In the genomic region with DNA sequence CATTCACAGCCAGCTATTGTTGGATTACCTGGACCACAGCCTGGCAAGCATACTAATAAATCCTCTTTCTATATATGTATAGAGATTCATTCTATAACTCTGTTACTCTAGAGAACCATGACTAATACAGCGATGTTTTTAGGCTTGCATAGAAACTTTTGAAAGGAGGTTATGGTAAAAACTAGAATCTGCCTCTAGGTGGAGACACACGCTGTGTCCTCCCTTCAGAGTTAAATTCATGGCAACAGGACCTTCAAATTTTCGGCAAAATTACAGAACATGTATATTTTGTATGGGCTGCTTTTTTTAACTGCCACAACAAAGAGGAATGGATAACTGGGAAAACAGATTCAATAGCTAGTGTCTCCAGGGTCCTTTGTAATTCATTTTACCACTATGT, we compare ENCODE assay signal across 24 mouse cellular contexts.
A peak's percentile ranks its signal among the peaks of the same experiment; 100 is the strongest.
DNase-seq lines count a peak whose midpoint lies in the region; ATAC-seq and TF ChIP-seq lines count a peak whose summit lies in the region.
"Had no signal": no experiment of that assay in that cellular context is flagged by ENCODE, and none has a peak within 500 bp of the region (broad histone marks: within the 10 kb centered on the region; RNA-seq: fewer than 3 reads in every experiment).

No protein-coding gene starts in this region.

- H3K9me3 ChIP-seq in kidney, postnatal 0 days (replicated peaks; ENCODE audit: low read length) = no peaks in the 10 kb centered on the region
- no peaks in the 10 kb centered on the region for H3K9me3 ChIP-seq in kidney, embryonic 15.5 days (replicated peaks)
- no peaks in the 10 kb centered on the region for H3K9me3 ChIP-seq in lung, embryonic 14.5 days (ENCODE audit: low read depth, low read length)
- H3K9me3 ChIP-seq in MEL (replicated peaks; ENCODE audit: insufficient read depth, low read length) = no peaks in the 10 kb centered on the region
- H3K9me3 ChIP-seq: embryonic facial prominence, embryonic 12.5 days; forebrain, embryonic 12.5 days; G1E; heart, embryonic 13.5 days; hindbrain, embryonic 12.5 days had no signal

- 80% methylated on average over 3 of the region's 3 CpGs for WGBS in kidney, postnatal 0 days
- 81% methylated on average over 3 of the region's 3 CpGs for whole genome bisulfite sequencing in kidney, embryonic 15.5 days
- WGBS in lung, embryonic 14.5 days = 69% methylated on average over 3 of the region's 3 CpGs
- WGBS in lung, adult 2 months = 74% methylated on average over 3 of the region's 3 CpGs

- H3K27me3 ChIP-seq in kidney, postnatal 0 days (ENCODE audit: insufficient read depth, low read length) = no peaks in the 10 kb centered on the region
- no peaks in the 10 kb centered on the region for H3K27me3 ChIP-seq in kidney, embryonic 15.5 days
- no peaks in the 10 kb centered on the region for H3K27me3 ChIP-seq in lung, embryonic 14.5 days (ENCODE audit: insufficient read depth, low read length)
- H3K27me3 ChIP-seq in MEL (ENCODE audit: control insufficient read depth in 1 of 2, insufficient read depth in 2 of 2, low read length in 2 of 2) = peaks cover 4 to 5% of the 10 kb centered on the region in 2 experiments; a peak in 3 of 4 replicates
- H3K27me3 ChIP-seq: embryonic facial prominence, embryonic 12.5 days; forebrain, embryonic 12.5 days; heart, embryonic 13.5 days; hindbrain, embryonic 12.5 days had no signal

- no peaks in the 10 kb centered on the region for H3K4me1 ChIP-seq in kidney, postnatal 0 days (replicated peaks; ENCODE audit: insufficient read depth, low read length)
- H3K4me1 ChIP-seq in kidney, embryonic 15.5 days = no peaks in the 10 kb centered on the region
- H3K4me1 ChIP-seq in lung, embryonic 14.5 days (ENCODE audit: insufficient read depth) = no peaks in the 10 kb centered on the region
- H3K4me1 ChIP-seq in lung, adult 2 months (ENCODE audit: control insufficient read depth, insufficient read depth, low read length) = no peaks in the 10 kb centered on the region
- no peaks in the 10 kb centered on the region for H3K4me1 ChIP-seq in MEL (ENCODE audit: control insufficient read depth in 1 of 2, insufficient read depth in 2 of 2, low read length in 2 of 2)
- H3K4me1 ChIP-seq: embryonic facial prominence, embryonic 12.5 days; forebrain, embryonic 12.5 days; heart, embryonic 13.5 days; hindbrain, embryonic 12.5 days had no signal

- H3K4me2 ChIP-seq in kidney, postnatal 0 days (ENCODE audit: low read length) = no peak overlapping the region
- no peak overlapping the region for H3K4me2 ChIP-seq in kidney, embryonic 15.5 days
- no peak overlapping the region for H3K4me2 ChIP-seq in lung, embryonic 14.5 days
- H3K4me2 ChIP-seq: embryonic facial prominence, embryonic 12.5 days; forebrain, embryonic 12.5 days; heart, embryonic 13.5 days; hindbrain, embryonic 12.5 days had no signal

- no peak overlapping the region for H3K9ac ChIP-seq in kidney, postnatal 0 days (ENCODE audit: low read depth, low read length)
- no peak overlapping the region for H3K9ac ChIP-seq in kidney, embryonic 15.5 days
- H3K9ac ChIP-seq in lung, embryonic 14.5 days = no peak overlapping the region
- H3K9ac ChIP-seq in MEL (ENCODE audit: control insufficient read depth, low read depth, low read length, poor library complexity, severe bottlenecking) = no peak overlapping the region
- H3K9ac ChIP-seq: embryonic facial prominence, embryonic 12.5 days; forebrain, embryonic 12.5 days; forebrain, postnatal 0 days; heart, embryonic 13.5 days; hindbrain, embryonic 12.5 days had no signal

- no peak overlapping the region for H3K27ac ChIP-seq in kidney, postnatal 0 days
- no peak overlapping the region for H3K27ac ChIP-seq in kidney, embryonic 15.5 days
- H3K27ac ChIP-seq in lung, embryonic 14.5 days (ENCODE audit: low read depth) = no peak overlapping the region
- H3K27ac ChIP-seq in MEL (ENCODE audit: control insufficient read depth, low read depth, low read length) = no peak overlapping the region
- H3K27ac ChIP-seq: embryonic facial prominence, embryonic 12.5 days; forebrain, embryonic 12.5 days; heart, embryonic 13.5 days; hindbrain, embryonic 12.5 days had no signal

- TF ChIP-seq CTCF in kidney, postnatal 0 days (IDR thresholded peaks at IDR 0.05; ENCODE audit: low read depth) = peak; percentile 30; the same call in 1 of the 2 replicates
- TF ChIP-seq CTCF in lung, embryonic 14.5 days (IDR thresholded peaks at IDR 0.05; ENCODE audit: low read depth) = 0 out of 2 replicates have a peak, but pooled peaks have one; percentile 3
- no peak for TF ChIP-seq CTCF in lung, adult 2 months (IDR thresholded peaks at IDR 0.05; ENCODE audit: insufficient read depth, low read length)
- TF ChIP-seq CTCF in MEL (IDR thresholded peaks at IDR 0.05 in 2 of 3, conservative IDR thresholded peaks at IDR 0.05 in 1 of 3; ENCODE audit: control insufficient read depth in 1 of 3, insufficient read depth in 1 of 3, low read depth in 2 of 3, low read length in 3 of 3, poor library complexity in 1 of 3, severe bottlenecking in 1 of 3) = peak; percentile 13 to 62 (median 27); a peak in 3 of 6 replicates

- TF ChIP-seq RAD21 in MEL (IDR thresholded peaks at IDR 0.05; ENCODE audit: low read depth, low read length) = peak; percentile 60

- TF ChIP-seq POLR2A in lung, adult 2 months (IDR thresholded peaks at IDR 0.05; ENCODE audit: borderline replicate concordance, extremely low read depth, low read depth, low read length) = no peak
- no peak for TF ChIP-seq POLR2A in MEL (IDR thresholded peaks at IDR 0.05; ENCODE audit: control insufficient read depth in 1 of 2, insufficient read depth in 1 of 2, low read depth in 1 of 2, low read length in 2 of 2, poor library complexity in 1 of 2)

- no peaks in the 10 kb centered on the region for H3K36me3 ChIP-seq in kidney, postnatal 0 days (ENCODE audit: insufficient read depth, low read length)
- no peaks in the 10 kb centered on the region for H3K36me3 ChIP-seq in kidney, embryonic 15.5 days
- H3K36me3 ChIP-seq in lung, embryonic 14.5 days (ENCODE audit: insufficient read depth) = no peaks in the 10 kb centered on the region
- H3K36me3 ChIP-seq in MEL (ENCODE audit: control insufficient read depth in 1 of 2, insufficient read depth in 2 of 2, low read length in 2 of 2) = no peaks in the 10 kb centered on the region
- H3K36me3 ChIP-seq: embryonic facial prominence, embryonic 12.5 days; forebrain, embryonic 12.5 days; G1E; heart, embryonic 13.5 days; hindbrain, embryonic 12.5 days had no signal

- no peak for ATAC-seq in kidney, postnatal 0 days (replicated peaks; ENCODE audit: low FRiP score, low read depth)
- no peak for ATAC-seq in kidney, embryonic 15.5 days (replicated peaks; ENCODE audit: low FRiP score)
- no peak for ATAC-seq in lung, embryonic 14.5 days (ENCODE audit: insufficient read depth)
- ATAC-seq in common myeloid progenitor, adult 5-6 weeks (replicated peaks; ENCODE audit: low read depth, poor library complexity, severe bottlenecking) = peak; percentile 58; the same call in 1 of the 2 replicates
- ATAC-seq: CD4-positive, CD25-positive, alpha-beta regulatory T cell, adult 4 months; forebrain, postnatal 0 days; hindbrain, embryonic 16.5 days had no signal

- DNase-seq in kidney, postnatal 0 days (ENCODE audit: low spot score) = no peak
- peak; percentile 8 for DNase-seq in lung, embryonic 14.5 days
- no peak for DNase-seq in lung, adult 2 months
- DNase-seq in MEL (ENCODE audit: low read depth, low spot score) = peak; percentile 40
- no peak for DNase-seq in yolk sac, embryonic 10.5 days (ENCODE audit: low spot score)
- no peak for DNase-seq in testis, postnatal 14 days (ENCODE audit: low spot score)
- DNase-seq: adrenal gland, adult 8-10 months; adrenal gland, postnatal 36 days; B cell, adult 2 months; cerebellum, adult 2 months; cerebellum, postnatal 10 days; forebrain, postnatal 0 days; gastrocnemius, postnatal 36 days; heart, adult 11 months; heart, postnatal 36 days had no signal

- H3K79me2 ChIP-seq in MEL (ENCODE audit: control insufficient read depth, insufficient read depth, low read length, poor library complexity) = no peaks in the 10 kb centered on the region

- H3K4me3 ChIP-seq in kidney, postnatal 0 days (replicated peaks; ENCODE audit: low read depth, low read length) = no peak overlapping the region
- no peak overlapping the region for H3K4me3 ChIP-seq in kidney, embryonic 15.5 days (replicated peaks)
- H3K4me3 ChIP-seq in lung, embryonic 14.5 days (ENCODE audit: low read depth, low read length) = no peak overlapping the region
- no peak overlapping the region for H3K4me3 ChIP-seq in lung, adult 2 months (replicated peaks; ENCODE audit: extremely low read depth, low read depth, low read length)
- no peak overlapping the region for H3K4me3 ChIP-seq in MEL (ENCODE audit: control insufficient read depth in 1 of 2, insufficient read depth in 1 of 2, low read depth in 2 of 2, low read length in 2 of 2)
- H3K4me3 ChIP-seq: embryonic facial prominence, embryonic 12.5 days; forebrain, embryonic 12.5 days; heart, embryonic 13.5 days; hindbrain, embryonic 12.5 days had no signal

- TF ChIP-seq EP300 in MEL (IDR thresholded peaks at IDR 0.05; ENCODE audit: low read depth in 1 of 2, low read length in 2 of 2) = no peak

TF ChIP-seq in MEL, 35 proteins besides CTCF, POLR2A, EP300 and RAD21:
- TF ChIP-seq ZC3H11A (IDR thresholded peaks at IDR 0.05; ENCODE audit: low read depth, low read length) (peak; percentile 16; the same call in 1 of the 2 replicates), E2F4 (IDR thresholded peaks at IDR 0.05; ENCODE audit: borderline replicate concordance, low read depth, low read length) (no peak), JUND (IDR thresholded peaks at IDR 0.05; ENCODE audit: low read depth, low read length) (no peak), BHLHE40 (IDR thresholded peaks at IDR 0.05; ENCODE audit: borderline replicate concordance, low read depth, low read length) (no peak), MAZ (IDR thresholded peaks at IDR 0.05; ENCODE audit: low read depth, low read length) (no peak), TCF12 (IDR thresholded peaks at IDR 0.05; ENCODE audit: low read depth, low read length) (no peak), MYC (IDR thresholded peaks at IDR 0.05; ENCODE audit: low read depth, low read length) (no peak), ELF1 (IDR thresholded peaks at IDR 0.05; ENCODE audit: low read depth, low read length) (no peak), SMC3 (IDR thresholded peaks at IDR 0.05; ENCODE audit: low read depth, low read length) (peak; percentile 53), USF2 (IDR thresholded peaks at IDR 0.05; ENCODE audit: borderline replicate concordance in 1 of 2, insufficient read depth in 1 of 2, low read depth in 1 of 2, low read length in 2 of 2) (no peak), SIN3A (IDR thresholded peaks at IDR 0.05; ENCODE audit: low read length) (no peak), MXI1 (IDR thresholded peaks at IDR 0.05; ENCODE audit: low read depth, low read length) (no peak), ETS1 (IDR thresholded peaks at IDR 0.05; ENCODE audit: low read depth, low read length) (no peak), TBP (IDR thresholded peaks at IDR 0.05; ENCODE audit: low read depth, low read length) (no peak), UBTF (IDR thresholded peaks at IDR 0.05; ENCODE audit: borderline replicate concordance, insufficient read depth, low read depth, low read length) (no peak), RCOR1 (IDR thresholded peaks at IDR 0.05; ENCODE audit: low read depth, low read length) (no peak), MYB (IDR thresholded peaks at IDR 0.05; ENCODE audit: low read depth, low read length) (no peak)

Comparison
In these comparisons a context has a peak if more than half of its experiments do, and no peak if none do; other contexts are left out.
1. DNase-seq: peak in lung, embryonic 14.5 days (single experiment) and MEL (single experiment); none in kidney, postnatal 0 days (single experiment), lung, adult 2 months (single experiment), yolk sac, embryonic 10.5 days (single experiment) and testis, postnatal 14 days (single experiment).